Mouse (Mus musculus) liver (tissue): ENCODE data around the gene March1.
A peak's percentile ranks its signal among the peaks of the same experiment; 100 is the strongest.
"Not testable (repeated sequence)": the region's sequence is repeated elsewhere in the genome, so short reads cannot be mapped to it uniquely, and the experiment has no call there.

ENCODE experiments used
- DNase-seq: peaks from one replicate; pipeline ENCODE4 v3.0.0-alpha.2; 2020; ENCODE audit warnings: mixed read lengths

March1 gene

DNA sequence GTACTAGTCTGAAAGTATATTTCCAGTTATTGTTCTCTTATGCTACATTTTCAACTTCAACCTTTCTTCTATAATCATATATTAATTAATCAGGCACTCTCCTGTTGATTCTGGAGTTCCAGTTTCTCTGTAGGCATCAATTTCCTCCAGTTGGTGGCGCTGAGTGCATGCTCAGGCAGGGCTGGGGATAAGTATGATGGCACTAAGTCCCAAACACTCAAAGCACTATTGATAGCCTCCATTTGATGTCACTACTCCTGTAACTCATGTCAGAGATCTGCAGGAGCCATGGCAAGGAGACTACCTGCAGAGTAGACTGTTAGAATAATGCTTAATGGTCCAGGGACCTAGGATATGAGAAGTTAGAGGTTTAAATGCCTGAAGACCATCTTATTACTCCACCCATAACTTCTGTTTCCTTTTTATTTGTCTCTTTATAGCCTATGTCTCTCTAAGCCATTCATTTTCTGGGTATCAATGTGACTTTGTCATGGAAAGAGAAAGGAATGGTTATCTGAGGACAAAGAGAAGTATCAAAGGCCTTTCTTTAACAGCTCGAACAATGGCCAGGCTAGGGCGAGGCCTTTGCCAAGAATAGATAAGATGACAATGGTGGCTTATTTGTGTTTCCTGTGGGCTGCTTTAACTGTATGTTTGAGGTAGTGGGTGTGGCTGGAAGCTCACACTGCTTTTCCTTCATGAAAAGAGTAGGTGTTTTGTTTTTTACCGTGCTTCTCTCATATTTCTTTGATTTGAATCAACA is 705.5 kb downstream of the March1 start:
- peak; percentile 15 for DNase-seq

DNA sequence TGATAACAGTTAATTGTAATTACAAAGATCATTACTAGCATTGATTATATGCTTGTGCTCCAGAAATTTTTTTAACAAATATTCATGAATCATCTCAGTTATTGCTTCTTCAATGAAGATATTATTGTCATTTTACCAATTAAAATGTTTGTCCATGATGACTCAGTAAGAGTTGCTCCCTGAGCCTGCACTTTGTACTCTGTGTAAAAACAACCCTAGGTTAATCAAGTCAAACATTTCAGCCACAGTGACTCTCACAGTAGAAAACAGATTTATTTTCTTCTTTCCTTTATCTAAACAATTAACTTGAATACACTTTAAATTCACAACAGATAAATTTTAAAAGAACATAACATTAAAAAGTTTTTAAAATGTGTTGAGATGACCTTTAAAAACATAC is 708.7 kb downstream of the March1 start:
- no peak for DNase-seq

DNA sequence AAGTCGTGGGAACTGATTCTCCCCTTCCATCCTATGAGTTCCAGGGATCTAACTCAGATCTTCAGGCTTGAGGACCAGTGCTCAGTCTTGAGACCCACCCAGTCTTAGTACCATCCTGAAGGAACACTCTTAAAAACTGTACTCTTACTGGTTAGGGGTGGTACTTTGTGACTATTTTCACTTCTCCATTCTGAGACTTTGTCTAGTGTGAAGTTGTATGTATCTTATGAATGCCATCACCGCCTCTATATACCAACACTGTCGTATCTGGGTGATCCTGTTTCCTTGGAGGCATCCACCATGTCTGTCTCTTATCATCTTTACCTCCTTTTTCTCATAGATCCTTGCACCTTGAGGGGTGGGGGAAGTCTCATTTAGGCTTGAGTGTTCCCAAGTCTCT is 714.5 kb downstream of the March1 start:
- DNase-seq: no peak

GRCm38 (mm10) chr8:66334265-66334664 is 716.6 kb downstream of the March1 start:
- DNase-seq: no peak

- DNase-seq: no peak
Measured at GRCm38 (mm10) chr8:66339551-66339950, 721.9 kb downstream of the March1 start.

DNA sequence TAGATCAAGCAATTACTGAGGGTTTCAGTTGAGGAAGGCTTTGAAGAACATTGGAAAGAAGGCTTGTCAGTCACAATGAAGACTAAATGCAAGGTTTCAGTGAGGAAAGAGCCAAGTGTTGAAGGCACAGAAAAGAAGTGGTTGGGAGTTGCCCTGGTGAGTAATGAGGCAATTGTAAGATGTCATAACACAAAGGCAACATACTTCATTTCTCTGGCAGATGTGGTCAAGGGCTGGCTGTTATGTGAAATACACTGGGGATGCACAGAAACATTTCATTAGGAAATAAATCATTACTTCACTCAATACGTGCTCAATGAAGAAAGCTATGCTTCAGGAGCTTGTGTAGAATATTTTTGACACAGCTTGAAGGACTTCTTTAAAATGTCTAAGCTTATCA is 725.2 kb downstream of the March1 start:
- no peak for DNase-seq

GRCm38 (mm10) chr8:66362882-66363801 is 745.4 kb downstream of the March1 start:
- DNase-seq: no peak

DNA sequence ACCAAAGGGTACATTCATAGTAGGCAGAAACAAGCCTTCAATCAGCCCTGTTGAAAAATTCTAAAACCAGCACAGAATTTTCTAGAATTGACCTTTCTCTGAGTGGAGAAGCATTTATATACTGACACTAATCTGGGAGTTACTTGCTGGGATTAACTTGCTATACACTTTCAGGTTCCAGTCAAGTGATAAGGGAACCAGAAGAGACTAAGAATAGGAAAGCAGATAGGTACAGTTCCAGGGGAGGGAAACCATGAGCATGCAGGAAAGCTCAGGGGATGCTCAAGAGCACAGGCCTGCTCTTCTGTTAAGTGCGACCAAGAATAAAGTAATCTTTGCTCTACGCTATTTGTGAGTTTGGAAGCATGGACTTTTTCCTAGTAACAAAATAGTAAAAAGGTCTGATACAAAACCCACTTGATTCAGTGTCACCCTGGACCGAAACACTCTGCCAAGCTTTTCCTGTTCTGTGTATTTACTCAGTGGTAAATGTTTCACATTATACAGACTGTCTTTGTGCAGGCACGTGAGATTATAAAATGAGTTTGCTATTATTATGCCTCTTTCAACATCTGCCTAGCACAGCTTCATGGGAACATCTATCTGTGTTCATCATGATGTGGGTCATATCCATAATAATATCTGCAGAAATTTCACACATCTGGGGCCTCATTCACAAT is 766.1 kb downstream of the March1 start:
- no peak for DNase-seq

DNA sequence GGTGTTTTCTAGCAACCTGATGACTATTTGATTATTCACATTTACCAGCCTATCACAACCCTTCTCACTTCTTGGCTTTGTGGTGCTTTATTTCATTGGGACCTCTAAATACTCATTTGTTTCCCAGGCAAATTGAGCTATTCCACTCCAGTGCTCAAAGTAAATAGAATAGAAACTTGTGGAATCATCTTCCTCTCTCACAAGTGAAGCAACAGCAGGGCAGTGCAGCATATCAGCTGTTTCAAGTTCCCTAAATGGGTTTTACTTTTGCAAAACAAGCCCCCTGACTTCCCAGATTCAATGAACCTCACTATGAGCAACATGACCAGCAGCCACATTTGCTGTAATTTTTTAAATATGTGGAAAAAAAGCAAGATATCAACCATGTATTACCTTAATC is 768.3 kb downstream of the March1 start:
- no peak for DNase-seq

DNA sequence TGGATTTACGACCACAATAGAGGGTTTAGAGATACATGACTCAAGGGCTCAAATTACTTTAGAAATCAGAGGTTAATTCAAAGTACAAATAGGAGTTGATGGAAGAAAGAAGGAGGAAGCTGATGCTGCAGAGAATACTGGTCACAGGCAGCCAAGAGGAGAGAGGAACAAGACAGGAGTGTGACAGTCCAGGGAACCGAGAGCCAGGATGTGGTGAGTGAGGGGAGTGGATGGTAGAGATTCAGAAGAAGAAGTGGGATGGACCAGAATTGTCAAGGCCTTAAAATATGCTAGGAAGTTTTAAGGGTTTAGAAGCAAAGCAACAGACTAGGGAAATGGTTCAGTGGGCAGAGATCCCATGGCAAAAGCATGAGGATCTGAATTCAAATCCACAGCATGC is 771.0 kb downstream of the March1 start:
- no peak for DNase-seq

GRCm38 (mm10) chr8:66391554-66391953 is 773.9 kb downstream of the March1 start:
- DNase-seq: no peak

- DNase-seq: no peak
Measured at GRCm38 (mm10) chr8:66392900-66393299, 775.2 kb downstream of the March1 start.

- DNase-seq: no peak
Measured at GRCm38 (mm10) chr8:66394148-66394547, 776.4 kb downstream of the March1 start.

DNA sequence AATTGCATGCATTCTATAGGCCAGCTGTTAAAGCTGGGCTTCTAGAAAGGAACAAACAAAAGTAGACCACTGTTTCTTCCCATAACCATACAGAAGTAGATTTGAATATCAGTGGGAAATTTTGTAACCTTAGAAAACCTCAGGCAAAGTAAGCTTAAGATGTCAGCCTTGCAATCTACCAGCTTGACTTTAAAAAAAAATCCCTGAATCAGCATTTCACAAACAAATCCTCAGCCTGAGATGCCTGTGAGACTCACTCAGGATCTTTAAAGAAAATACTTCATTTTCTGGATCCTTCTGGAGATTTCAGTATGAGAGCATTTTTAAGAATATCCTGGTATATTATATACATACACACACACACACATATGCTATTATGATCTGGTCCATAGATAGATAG is 780.1 kb downstream of the March1 start:
- DNase-seq: no peak

GRCm38 (mm10) chr8:66400050-66400449 is 782.4 kb downstream of the March1 start:
- DNase-seq: no peak

DNA sequence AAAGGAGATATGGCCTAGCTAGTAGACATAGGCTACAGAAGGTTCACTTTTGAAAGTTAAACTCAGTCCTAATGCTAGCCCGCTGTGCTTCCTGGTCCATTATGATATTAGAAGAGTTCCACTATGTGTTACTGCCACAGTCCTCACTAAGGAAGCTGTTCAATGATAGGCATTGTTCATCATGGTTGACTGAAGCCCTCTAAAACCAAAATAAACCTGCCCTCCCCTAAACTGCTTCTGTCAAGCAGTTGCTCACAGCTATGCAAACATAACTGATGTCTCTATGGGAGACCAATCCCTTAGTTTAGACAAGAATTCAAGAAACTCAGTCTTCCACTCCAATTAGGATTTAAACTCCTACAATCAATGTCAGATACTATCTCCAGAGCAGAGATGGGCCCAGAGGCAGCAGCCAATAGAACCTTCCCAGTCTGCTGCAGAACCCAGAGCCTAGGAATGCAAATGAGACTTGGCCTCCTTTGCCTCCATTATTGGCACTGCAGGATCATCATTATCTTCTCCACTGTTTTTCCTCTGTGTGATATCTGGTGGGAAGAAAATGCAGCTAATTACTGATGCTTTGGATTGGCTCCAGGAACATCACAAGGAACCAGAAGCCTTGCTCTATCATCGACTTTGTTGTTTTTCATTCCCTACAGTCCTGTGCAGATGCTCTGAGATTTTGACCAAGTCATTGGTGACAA is 787.2 kb downstream of the March1 start:
- DNase-seq: no peak

GRCm38 (mm10) chr8:66405796-66406195 is 788.1 kb downstream of the March1 start:
- DNase-seq: not testable (repeated sequence)

DNA sequence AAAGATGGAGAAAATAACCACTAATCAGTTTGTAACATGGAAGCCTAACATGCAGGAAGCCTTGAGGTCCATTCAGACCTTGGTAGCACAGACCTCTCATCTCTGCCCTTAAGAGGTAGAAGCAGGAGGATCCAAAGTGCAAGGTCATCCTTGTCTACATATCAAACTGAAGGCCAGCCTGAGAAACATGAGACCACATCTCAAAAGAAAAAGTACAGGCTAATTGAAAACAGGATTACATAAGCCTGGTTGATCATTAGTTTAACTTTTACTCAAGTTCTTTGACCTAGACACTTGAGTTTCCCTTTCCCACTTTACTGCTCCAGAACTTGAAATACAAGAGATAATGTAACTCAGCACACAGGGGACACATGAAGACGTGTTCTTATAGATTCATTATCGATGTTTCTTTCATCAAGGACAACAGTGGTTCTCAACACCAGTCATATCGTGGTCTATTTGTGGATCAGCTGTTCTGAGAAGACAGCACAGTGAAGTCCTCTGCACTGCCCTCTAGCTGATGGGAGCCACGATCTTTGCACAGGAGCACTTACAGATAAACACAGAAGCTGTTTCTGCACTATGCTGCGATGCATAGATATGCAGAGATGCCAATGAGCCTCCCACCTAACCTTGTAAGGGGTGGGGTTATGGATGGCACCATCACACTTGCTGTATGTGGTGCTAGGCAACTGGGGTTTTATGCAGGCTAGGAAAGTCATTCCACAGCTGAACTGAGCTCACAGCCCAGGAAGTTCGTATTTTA is 789.1 kb downstream of the March1 start:
- no peak for DNase-seq

- no peak for DNase-seq
Measured at GRCm38 (mm10) chr8:66410080-66410615, 792.4 kb downstream of the March1 start.

DNA sequence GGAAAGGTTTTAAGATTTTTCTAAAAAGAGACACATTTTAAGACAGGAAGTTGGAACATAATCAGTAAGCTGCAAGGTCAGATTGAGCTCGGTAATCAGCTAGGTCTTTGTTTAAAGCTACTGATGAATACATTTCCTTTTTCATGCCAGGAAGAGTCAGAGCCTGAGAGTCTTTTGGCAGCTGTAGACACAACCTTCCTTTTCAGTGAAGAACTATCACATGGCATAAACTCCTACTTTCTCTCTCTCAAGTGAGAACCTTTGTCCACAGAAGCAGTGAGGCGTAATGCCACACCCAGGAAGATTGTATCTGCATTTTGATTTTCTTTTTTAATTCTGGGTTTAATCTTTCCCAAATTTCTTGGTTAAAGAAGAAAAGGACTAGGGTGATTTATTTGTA is 795.4 kb downstream of the March1 start:
- DNase-seq: no peak

- DNase-seq: no peak
Measured at GRCm38 (mm10) chr8:66415234-66415633, 797.5 kb downstream of the March1 start.

DNA sequence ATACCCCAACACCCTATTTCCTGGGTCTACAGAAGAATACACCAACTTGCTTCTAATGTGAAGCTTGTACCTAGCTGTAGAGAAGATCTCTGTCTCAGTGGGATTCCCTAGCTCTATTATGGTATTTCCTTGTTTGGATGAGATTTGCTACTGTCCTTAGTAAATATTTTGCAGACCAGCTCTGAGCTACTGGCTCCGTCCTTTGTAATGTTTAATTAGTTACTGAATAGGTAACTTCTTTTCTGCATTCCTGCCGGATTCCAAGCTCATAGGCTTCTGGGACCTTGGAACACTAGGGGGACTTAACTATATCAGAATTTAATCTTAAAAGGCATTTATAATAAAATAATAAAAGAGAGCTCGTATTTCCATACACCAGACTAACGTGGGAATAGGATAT is 799.9 kb downstream of the March1 start:
- not testable (repeated sequence) for DNase-seq
